Mouse (Mus musculus): ENCODE data around the gene Mtmr4. TPM values are rescaled to one million over a fixed set of nuclear protein-coding genes. Genes with fewer than 3 reads are reported as not detected.

The Mtmr4 gene
- polyA plus RNA-seq, 1 experiment from 2014 or later, result 54.9 TPM

DNA sequence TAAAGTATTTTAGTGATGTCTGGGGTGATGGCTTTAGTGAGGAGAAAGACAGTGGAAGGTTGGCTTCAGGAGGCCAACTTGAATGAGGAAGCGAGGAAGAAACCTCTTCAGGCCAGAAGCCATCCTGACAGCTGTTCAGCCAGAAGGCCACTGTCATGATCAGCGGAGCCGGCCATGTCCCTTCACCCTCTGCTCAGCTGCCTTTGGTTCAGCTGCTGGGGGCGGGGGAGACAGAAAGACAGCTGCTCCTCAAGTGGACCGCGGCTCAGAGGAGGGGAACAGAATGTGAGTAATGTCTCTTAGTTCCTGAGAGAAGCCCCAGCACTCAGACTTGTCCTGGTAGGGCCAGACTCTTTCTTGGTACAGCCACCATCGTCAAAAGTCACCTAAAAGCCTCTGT, 18.2 kb upstream of the Mtmr4 start:
- Histone ChIP-seq H3K4me2 (replicated peaks) (no peak overlapping the region), H3K27me3 (peaks cover 3% of the 10 kb centered on the region; the same call in 1 of the 2 replicates), H3K9ac (no peak overlapping the region), H3K4me3 (no peak overlapping the region), H3K36me3 (no peaks in the 10 kb centered on the region), H3K27ac (no peak overlapping the region), H3K4me1 (peaks cover 15% of the 10 kb centered on the region), H3K9me3 (no peaks in the 10 kb centered on the region)
- WGBS, result 78% methylated on average over 7 of the region's 7 CpGs
- no peak for ATAC-seq (ENCODE audit: insufficient number of reproducible peaks, insufficient read depth, low FRiP score, low TSS enrichment)

- 64% methylated on average over 21 of the region's 21 CpGs for WGBS
- peaks cover 21% of the 10 kb centered on the region for H3K4me1 ChIP-seq
- no peaks in the 10 kb centered on the region for H3K36me3 ChIP-seq
- no peak overlapping the region for H3K9ac ChIP-seq
- H3K4me2 ChIP-seq (replicated peaks), result no peak overlapping the region
- H3K27ac ChIP-seq, result no peak overlapping the region
- H3K4me3 ChIP-seq, result no peak overlapping the region
- H3K27me3 ChIP-seq, result peaks cover 3% of the 10 kb centered on the region; the same call in 1 of the 2 replicates
- H3K9me3 ChIP-seq, result no peaks in the 10 kb centered on the region
- ATAC-seq (ENCODE audit: insufficient number of reproducible peaks, insufficient read depth, low FRiP score, low TSS enrichment), result no peak
These were observed 17.3 kb upstream of the Mtmr4 start for GRCm38 (mm10) chr11:87574520-87575180.

DNA sequence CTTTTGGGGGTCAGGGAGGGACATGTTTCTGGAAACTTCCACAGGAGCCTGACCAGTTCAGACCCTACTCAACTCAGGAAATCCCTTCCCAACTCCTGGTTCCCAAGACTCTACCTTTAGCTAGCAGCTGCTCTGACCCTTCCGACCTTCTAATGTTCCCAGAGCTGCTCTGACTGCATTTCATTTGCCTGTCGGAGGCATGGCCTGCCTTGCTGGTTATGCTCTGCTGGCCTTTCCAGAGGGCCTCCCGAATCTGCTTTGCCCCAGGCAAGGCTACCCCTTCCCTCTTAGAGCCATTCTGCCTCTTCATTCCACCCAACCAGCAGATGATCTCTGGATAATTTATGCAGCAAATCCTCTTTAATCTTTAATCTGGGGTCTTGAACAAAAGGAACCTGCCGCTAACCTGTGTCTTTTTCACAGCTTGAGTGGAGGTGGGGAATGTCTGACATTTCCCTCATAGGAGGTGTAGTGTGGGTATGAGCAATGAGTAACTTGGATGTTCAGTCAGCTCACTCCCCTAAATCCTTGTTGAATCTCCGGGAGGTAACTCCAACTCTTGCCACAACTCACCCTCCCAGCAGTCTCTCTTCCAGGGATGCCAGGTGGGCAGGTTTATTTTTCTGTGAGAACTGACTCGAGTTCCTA, 14.2 kb upstream of the Mtmr4 start:
- 16% methylated on average over 6 of the region's 6 CpGs for WGBS
- Histone ChIP-seq H3K27me3 (peaks cover 3% of the 10 kb centered on the region; the same call in 1 of the 2 replicates), H3K4me3 (peak overlapping the region; percentile 54), H3K27ac (no peak overlapping the region), H3K4me2 (replicated peaks) (peak overlapping the region; percentile 84), H3K36me3 (no peaks in the 10 kb centered on the region), H3K4me1 (peaks cover 21% of the 10 kb centered on the region), H3K9ac (no peak overlapping the region), H3K9me3 (no peaks in the 10 kb centered on the region)
- no peak for ATAC-seq (ENCODE audit: insufficient number of reproducible peaks, insufficient read depth, low FRiP score, low TSS enrichment)

- no peak overlapping the region for H3K27ac ChIP-seq
- H3K4me1 ChIP-seq, result peaks cover 21% of the 10 kb centered on the region
- ATAC-seq (ENCODE audit: insufficient number of reproducible peaks, insufficient read depth, low FRiP score, low TSS enrichment), result peak; percentile 65
- peak overlapping the region; percentile 84 for H3K4me2 ChIP-seq (replicated peaks)
- WGBS, result under 1% methylated on average over 40 of the region's 40 CpGs
- H3K27me3 ChIP-seq, result peaks cover 3% of the 10 kb centered on the region; the same call in 1 of the 2 replicates
- peak overlapping the region; percentile 47 for H3K9ac ChIP-seq
- no peaks in the 10 kb centered on the region for H3K36me3 ChIP-seq
- H3K9me3 ChIP-seq, result no peaks in the 10 kb centered on the region
- peak overlapping the region; percentile 54 for H3K4me3 ChIP-seq
These were observed 13.6 kb upstream of the Mtmr4 start for GRCm38 (mm10) chr11:87578249-87578962.

GRCm38 (mm10) chr11:87578963-87579601, 12.9 kb upstream of the Mtmr4 start:
- peak overlapping the region; percentile 84 for H3K4me2 ChIP-seq (replicated peaks)
- peaks cover 21% of the 10 kb centered on the region for H3K4me1 ChIP-seq
- peak overlapping the region; percentile 54 for H3K4me3 ChIP-seq
- no peak overlapping the region for H3K27ac ChIP-seq
- H3K36me3 ChIP-seq, result no peaks in the 10 kb centered on the region
- peak overlapping the region; percentile 47 for H3K9ac ChIP-seq
- 0 out of 2 replicates have a peak, but pooled peaks have one; percentile 17 for ATAC-seq (ENCODE audit: insufficient number of reproducible peaks, insufficient read depth, low FRiP score, low TSS enrichment)
- H3K27me3 ChIP-seq, result peaks cover 3% of the 10 kb centered on the region; the same call in 1 of the 2 replicates
- WGBS, result 17% methylated on average over 10 of the region's 10 CpGs
- H3K9me3 ChIP-seq, result no peaks in the 10 kb centered on the region

- Histone ChIP-seq H3K9ac (no peak overlapping the region), H3K4me2 (replicated peaks) (no peak overlapping the region), H3K36me3 (no peaks in the 10 kb centered on the region), H3K9me3 (no peaks in the 10 kb centered on the region), H3K4me3 (no peak overlapping the region), H3K4me1 (peaks cover 21% of the 10 kb centered on the region), H3K27me3 (peaks cover 3% of the 10 kb centered on the region; the same call in 1 of the 2 replicates), H3K27ac (no peak overlapping the region)
- no peak for ATAC-seq (ENCODE audit: insufficient number of reproducible peaks, insufficient read depth, low FRiP score, low TSS enrichment)
- WGBS, result 55% methylated on average over 1 of the region's 1 CpGs
These were observed 12.2 kb upstream of the Mtmr4 start for GRCm38 (mm10) chr11:87579713-87580112.

DNA sequence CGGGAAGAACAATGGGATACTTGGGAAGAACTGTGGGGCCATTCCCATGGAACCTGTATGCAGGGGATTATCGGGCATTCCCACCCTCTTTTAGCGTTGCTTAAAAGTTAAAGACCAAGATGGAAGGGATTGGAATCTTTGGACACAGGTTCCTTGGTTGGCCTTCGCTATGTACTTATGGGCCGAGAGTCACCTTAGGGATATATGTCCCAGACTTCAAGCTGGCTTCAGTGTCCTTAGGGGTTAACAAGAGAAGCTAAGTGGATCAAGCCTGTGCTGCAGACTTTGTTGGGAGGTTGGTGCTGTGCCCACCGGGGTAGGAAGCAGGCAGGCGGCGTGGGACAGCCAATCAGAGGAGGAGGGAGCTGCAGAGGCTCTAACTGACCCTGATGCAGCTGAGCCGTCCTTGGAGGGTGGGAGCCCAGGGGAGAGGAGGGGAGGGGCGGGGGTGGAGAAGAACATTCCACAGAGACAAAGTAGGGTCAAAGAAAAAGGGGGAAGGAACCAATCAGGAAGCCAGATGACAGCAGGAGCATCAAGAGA, 11.3 kb upstream of the Mtmr4 start:
- peaks cover 3% of the 10 kb centered on the region; the same call in 1 of the 2 replicates for H3K27me3 ChIP-seq
- H3K4me3 ChIP-seq, result no peak overlapping the region
- H3K9me3 ChIP-seq, result no peaks in the 10 kb centered on the region
- H3K4me2 ChIP-seq (replicated peaks), result no peak overlapping the region
- no peak overlapping the region for H3K27ac ChIP-seq
- ATAC-seq (ENCODE audit: insufficient number of reproducible peaks, insufficient read depth, low FRiP score, low TSS enrichment), result no peak
- H3K9ac ChIP-seq, result no peak overlapping the region
- H3K36me3 ChIP-seq, result no peaks in the 10 kb centered on the region
- WGBS, result 47% methylated on average over 10 of the region's 10 CpGs
- H3K4me1 ChIP-seq, result peaks cover 16% of the 10 kb centered on the region

DNA sequence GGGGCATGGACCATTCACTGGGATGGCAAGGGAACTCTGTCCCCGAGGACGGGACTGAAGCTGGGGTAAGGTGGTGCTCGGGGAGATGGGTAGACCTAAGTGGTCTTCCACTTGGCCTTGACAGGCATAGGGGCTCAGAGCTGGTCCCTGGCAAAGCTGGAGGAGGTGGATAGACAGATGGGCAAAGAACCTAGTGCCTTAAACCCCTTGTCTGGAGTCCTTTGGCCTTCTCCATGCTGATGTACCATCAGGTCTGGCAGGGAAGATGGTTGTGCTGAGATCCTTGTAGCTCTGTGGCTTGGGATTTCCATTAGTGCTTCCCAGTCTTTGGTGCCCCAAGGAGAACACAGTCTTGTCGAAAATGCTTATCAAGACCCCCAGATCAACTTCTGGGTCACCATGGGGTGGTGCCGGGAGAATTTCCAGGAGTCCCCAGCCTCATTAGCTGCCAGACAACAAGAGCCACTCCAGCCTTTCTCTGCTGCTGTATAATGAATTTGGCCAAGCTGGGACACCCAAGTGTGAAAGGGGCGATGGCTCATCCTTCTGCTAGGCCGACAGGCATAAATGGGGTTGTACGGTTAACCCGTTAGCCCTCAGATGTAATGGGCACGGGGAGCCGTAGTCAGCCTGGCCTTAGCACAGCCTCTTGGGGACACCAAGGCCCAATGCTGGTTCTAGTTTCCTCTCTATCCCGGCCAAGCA, 10.6 kb upstream of the Mtmr4 start:
- Histone ChIP-seq H3K9ac (no peak overlapping the region), H3K9me3 (no peaks in the 10 kb centered on the region), H3K36me3 (no peaks in the 10 kb centered on the region), H3K27me3 (peaks cover 3% of the 10 kb centered on the region; the same call in 1 of the 2 replicates), H3K4me1 (peaks cover 16% of the 10 kb centered on the region), H3K4me3 (no peak overlapping the region), H3K27ac (no peak overlapping the region), H3K4me2 (replicated peaks) (no peak overlapping the region)
- WGBS, result 87% methylated on average over 12 of the region's 12 CpGs
- ATAC-seq (ENCODE audit: insufficient number of reproducible peaks, insufficient read depth, low FRiP score, low TSS enrichment), result no peak

DNA sequence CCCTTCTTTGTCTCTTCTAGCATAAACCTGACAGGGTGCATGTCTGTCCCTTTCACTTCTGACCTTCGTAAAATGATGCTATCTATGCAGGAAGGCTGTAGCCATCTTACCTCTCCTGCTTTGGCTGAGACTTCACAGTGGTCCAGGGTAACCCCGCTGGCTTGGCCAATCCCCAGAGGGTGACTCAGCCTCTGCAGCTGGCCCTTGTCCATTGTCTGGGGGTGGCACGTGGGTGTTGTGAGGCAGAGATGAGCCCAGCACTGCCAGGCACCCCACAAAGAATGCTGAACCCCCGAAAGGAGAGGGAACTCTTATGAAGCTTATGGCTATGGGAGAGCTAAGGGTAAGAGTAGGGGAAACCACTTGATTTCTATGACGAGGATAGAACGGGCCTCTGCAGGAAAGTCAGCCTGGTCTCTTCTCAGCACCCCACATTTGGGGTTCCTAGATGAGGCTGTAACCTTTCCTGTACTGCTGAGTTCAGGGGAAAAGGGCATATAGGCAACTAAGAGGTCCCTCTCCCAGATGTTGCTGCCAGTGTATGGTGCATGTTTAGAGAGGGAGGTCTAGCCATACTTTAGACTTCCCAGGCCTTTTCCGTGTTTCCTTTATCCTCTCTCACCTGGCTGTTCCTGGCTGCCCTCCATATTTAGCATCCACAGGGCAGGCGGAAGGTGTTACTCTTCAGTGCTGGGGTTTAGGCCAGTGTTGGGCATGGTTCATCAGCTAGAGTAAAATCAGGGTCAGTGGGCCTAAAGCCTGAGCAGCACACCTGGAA, 9.8 kb upstream of the Mtmr4 start:
- Histone ChIP-seq H3K4me1 (peaks cover 16% of the 10 kb centered on the region), H3K36me3 (no peaks in the 10 kb centered on the region), H3K9ac (no peak overlapping the region), H3K9me3 (no peaks in the 10 kb centered on the region), H3K27me3 (no peaks in the 10 kb centered on the region; the same call in 1 of the 2 replicates), H3K4me2 (replicated peaks) (no peak overlapping the region), H3K4me3 (no peak overlapping the region), H3K27ac (no peak overlapping the region)
- ATAC-seq (ENCODE audit: insufficient number of reproducible peaks, insufficient read depth, low FRiP score, low TSS enrichment), result no peak
- 81% methylated on average over 8 of the region's 8 CpGs for WGBS

DNA sequence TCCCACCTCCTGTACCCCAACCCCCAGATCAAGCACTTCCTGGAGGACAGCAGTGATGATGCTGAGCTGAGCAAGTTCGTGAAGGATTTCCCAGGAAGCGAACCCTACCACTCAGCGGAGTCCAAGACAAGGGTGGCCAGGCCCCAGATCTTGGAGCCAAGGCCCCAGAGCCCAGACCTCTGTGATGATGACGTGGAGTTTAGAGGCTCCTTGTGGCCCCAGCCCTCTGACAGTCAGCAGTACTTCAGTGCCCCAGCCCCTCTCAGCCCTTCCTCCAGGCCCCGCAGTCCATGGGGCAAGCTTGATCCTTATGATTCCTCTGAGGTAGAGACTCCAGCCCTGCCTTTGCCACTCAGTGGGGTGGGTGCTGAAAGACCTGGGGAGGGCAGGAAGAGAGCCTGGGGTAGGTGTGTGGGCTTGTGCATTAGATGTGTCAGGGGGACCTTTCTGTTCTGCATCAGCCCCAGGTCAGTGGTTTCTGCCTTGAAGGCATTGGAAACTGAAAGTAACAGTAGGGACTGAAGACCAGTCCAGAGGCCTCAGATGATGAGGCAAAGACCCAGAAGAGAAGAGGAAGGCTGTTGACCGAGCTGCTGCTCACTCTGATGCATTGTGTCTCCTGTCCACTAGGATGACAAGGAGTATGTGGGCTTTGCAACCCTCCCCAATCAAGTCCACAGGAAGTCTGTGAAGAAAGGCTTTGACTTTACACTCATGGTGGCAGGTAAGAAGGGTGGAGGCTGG, 8.5 kb upstream of the Mtmr4 start:
- H3K9me3 ChIP-seq, result no peaks in the 10 kb centered on the region
- H3K27ac ChIP-seq, result no peak overlapping the region
- ATAC-seq (ENCODE audit: insufficient number of reproducible peaks, insufficient read depth, low FRiP score, low TSS enrichment), result no peak
- H3K4me3 ChIP-seq, result no peak overlapping the region
- no peak overlapping the region for H3K9ac ChIP-seq
- 75% methylated on average over 6 of the region's 6 CpGs for WGBS
- H3K4me2 ChIP-seq (replicated peaks), result no peak overlapping the region
- H3K27me3 ChIP-seq, result no peaks in the 10 kb centered on the region
- 0 out of 2 replicates have a peak, but pooled peaks cover 6% of the 10 kb centered on the region for H3K4me1 ChIP-seq
- no peaks in the 10 kb centered on the region for H3K36me3 ChIP-seq

Measured in embryonic facial prominence, embryonic 12.5 days (tissue).